Comparison of ENCODE assay signal across 7 mouse cellular contexts in genomic region chr11:6545857-6546192, GRCm38 (mm10). TPM values are rescaled to one million over a fixed set of nuclear protein-coding genes. Genes with fewer than 3 reads are reported as not detected.
A peak's percentile ranks its signal among the peaks of the same experiment; 100 is the strongest.
DNase-seq lines count a peak whose midpoint lies in the region; ATAC-seq and TF ChIP-seq lines count a peak whose summit lies in the region.

No protein-coding gene starts in this region.

- WGBS in lung, embryonic 16.5 days: 15% methylated on average over 3 of the region's 3 CpGs
- WGBS in forebrain, embryonic 10.5 days: 27% methylated on average over 3 of the region's 3 CpGs
- WGBS in limb, embryonic 12.5 days: 20% methylated on average over 3 of the region's 3 CpGs
- WGBS in small intestine, adult 2 months: 3% methylated on average over 3 of the region's 3 CpGs

- H3K27ac ChIP-seq in lung, embryonic 16.5 days (ENCODE audit: low read length): peak overlapping the region; percentile 96
- H3K27ac ChIP-seq in forebrain, embryonic 10.5 days: peak overlapping the region; percentile 99
- H3K27ac ChIP-seq in limb, embryonic 12.5 days: peak overlapping the region; percentile 98
- H3K27ac ChIP-seq in small intestine, adult 2 months (ENCODE audit: insufficient read depth, low read depth, low read length): peak overlapping the region; percentile 67

- no peaks in the 10 kb centered on the region for H3K9me3 ChIP-seq in lung, embryonic 16.5 days (ENCODE audit: control insufficient read depth, low read length)
- no peaks in the 10 kb centered on the region for H3K9me3 ChIP-seq in forebrain, embryonic 10.5 days
- no peaks in the 10 kb centered on the region for H3K9me3 ChIP-seq in limb, embryonic 12.5 days

- peaks cover 9% of the 10 kb centered on the region for H3K4me1 ChIP-seq in lung, embryonic 16.5 days (replicated peaks; ENCODE audit: control insufficient read depth, insufficient read depth, low read length)
- peaks cover 19% of the 10 kb centered on the region for H3K4me1 ChIP-seq in forebrain, embryonic 10.5 days
- peaks cover 11% of the 10 kb centered on the region for H3K4me1 ChIP-seq in limb, embryonic 12.5 days (replicated peaks)
- no peaks in the 10 kb centered on the region; the same call in 1 of the 2 replicates for H3K4me1 ChIP-seq in small intestine, adult 2 months (ENCODE audit: control insufficient read depth, insufficient read depth, insufficient read length, low read length)

- no peak for TF ChIP-seq POLR2A in small intestine, adult 2 months (IDR thresholded peaks at IDR 0.05; ENCODE audit: low read depth, low read length)

- ATAC-seq in lung, embryonic 16.5 days (ENCODE audit: low read depth): peak; percentile 1; the same call in 1 of the 2 replicates
- peak; percentile 13; the same call in 1 of the 2 replicates for ATAC-seq in limb, embryonic 12.5 days (ENCODE audit: insufficient number of reproducible peaks, insufficient read depth, low FRiP score, low TSS enrichment, low read depth)
- no peak for ATAC-seq in granulocyte monocyte progenitor cell, adult 5-6 weeks (replicated peaks; ENCODE audit: poor library complexity, severe bottlenecking)

- peak overlapping the region; percentile 90 for H3K9ac ChIP-seq in lung, embryonic 16.5 days (ENCODE audit: low read length)
- peak overlapping the region; percentile 89; the same call in 1 of the 2 replicates for H3K9ac ChIP-seq in limb, embryonic 12.5 days (replicated peaks)

- peak overlapping the region; percentile 86 for H3K4me3 ChIP-seq in lung, embryonic 16.5 days (ENCODE audit: low read length)
- H3K4me3 ChIP-seq in forebrain, embryonic 10.5 days: peak overlapping the region; percentile 80
- peak overlapping the region; percentile 88 for H3K4me3 ChIP-seq in limb, embryonic 12.5 days (replicated peaks)
- H3K4me3 ChIP-seq in small intestine, adult 2 months (ENCODE audit: low read depth, low read length): peak overlapping the region; percentile 95; the same call in 1 of the 2 replicates

- no peak for TF ChIP-seq CTCF in small intestine, adult 2 months (IDR thresholded peaks at IDR 0.05; ENCODE audit: extremely low read depth, insufficient read length, insufficient replicate concordance, low read depth, low read length)

- H3K27me3 ChIP-seq in lung, embryonic 16.5 days (ENCODE audit: control insufficient read depth, insufficient read depth, low read depth, low read length): no peaks in the 10 kb centered on the region
- no peaks in the 10 kb centered on the region for H3K27me3 ChIP-seq in forebrain, embryonic 10.5 days (ENCODE audit: poor library complexity, severe bottlenecking)
- H3K27me3 ChIP-seq in limb, embryonic 12.5 days: no peaks in the 10 kb centered on the region
- no peaks in the 10 kb centered on the region for H3K27me3 ChIP-seq in small intestine, adult 2 months (ENCODE audit: control insufficient read depth, insufficient read depth, low read length)

- H3K36me3 ChIP-seq in lung, embryonic 16.5 days (ENCODE audit: control insufficient read depth, insufficient read depth, low read length): 0 out of 2 replicates have a peak, but pooled peaks cover 2% of the 10 kb centered on the region
- H3K36me3 ChIP-seq in forebrain, embryonic 10.5 days (replicated peaks): peaks cover 21% of the 10 kb centered on the region
- peaks cover 2% of the 10 kb centered on the region; the same call in 1 of the 2 replicates for H3K36me3 ChIP-seq in limb, embryonic 12.5 days
- no peaks in the 10 kb centered on the region for H3K36me3 ChIP-seq in small intestine, adult 2 months (ENCODE audit: control insufficient read depth, insufficient read depth, low read length)

- H3K4me2 ChIP-seq in lung, embryonic 16.5 days (ENCODE audit: low read depth, low read length): peak overlapping the region; percentile 71
- H3K4me2 ChIP-seq in limb, embryonic 12.5 days: peak overlapping the region; percentile 77

- DNase-seq in lung, postnatal 4 days: no peak
- DNase-seq in forebrain, embryonic 10.5 days (ENCODE audit: extremely low spot score, low spot score): no peak
- DNase-seq in right cerebral cortex, postnatal 10 days (ENCODE audit: low spot score in 2 of 2): no peak

RNA-seq across cellular contexts. Expression of gene Ccm2, which starts 0.9 kb away (rescaled TPM):
- polyA plus RNA-seq in lung, embryonic 16.5 days (2015; fragmentation: Nextera tagmentation; extraction: Ambion mirVana): 79.1 and 79.3 TPM in 2 replicates
- polyA plus RNA-seq in forebrain, embryonic 10.5 days (2016; fragmentation: Nextera tagmentation; extraction: Ambion mirVana): 99.5 and 107 TPM in 2 replicates
- 98.0 and 100 TPM in 2 replicates for polyA plus RNA-seq in limb, embryonic 12.5 days (2016; fragmentation: Nextera tagmentation; extraction: Ambion mirVana)
- polyA plus RNA-seq in small intestine, adult 2 months (2012; rRNA removed): 25.7 and 39.0 TPM in 2 replicates
- 39.8 and 56.0 TPM in 2 replicates for total RNA-seq in granulocyte monocyte progenitor cell, adult 5-6 weeks (2014; fragmentation: Nextera tagmentation)
- 39.8 and 55.5 TPM in 2 replicates for total RNA-seq in granulocyte monocyte progenitor cell, adult 5-6 weeks (2017)

RNA-seq across cellular contexts. Expression of gene Myo1g, which starts 25.1 kb away (rescaled TPM):
- 3.8 and 5.0 TPM in 2 replicates for polyA plus RNA-seq in lung, embryonic 16.5 days (2015; fragmentation: Nextera tagmentation; extraction: Ambion mirVana)
- 0.97 and 1.0 TPM in 2 replicates for polyA plus RNA-seq in forebrain, embryonic 10.5 days (2016; fragmentation: Nextera tagmentation; extraction: Ambion mirVana)
- polyA plus RNA-seq in limb, embryonic 12.5 days (2016; fragmentation: Nextera tagmentation; extraction: Ambion mirVana): 0.66 and 1.8 TPM in 2 replicates
- polyA plus RNA-seq in small intestine, adult 2 months (2012; rRNA removed): 9.8 and 15.5 TPM in 2 replicates
- 84.4 and 96.4 TPM in 2 replicates for total RNA-seq in granulocyte monocyte progenitor cell, adult 5-6 weeks (2014; fragmentation: Nextera tagmentation)
- total RNA-seq in granulocyte monocyte progenitor cell, adult 5-6 weeks (2017): 47.8 and 57.4 TPM in 2 replicates
